Mouse (Mus musculus) heart, adult 10 weeks (tissue): Measurements from ENCODE around the gene Zfp189. TPM values are rescaled to one million over a fixed set of nuclear protein-coding genes. Genes with fewer than 3 reads are reported as not detected.

Experiments used
- polyA plus RNA-seq: library from polyadenylated mRNA; stranded (reverse); fragments of 350-450 nt; fragmentation: Illumina TruSeq; extraction: RNeasy Lipid Tissue Mini Kit (QIAGEN cat#74804); gene quantifications from one replicate; pipeline ENCODE4 v1.2.3, GENCODE M21; 2014; ENCODE audit warnings: low read depth, low replicate concordance

The Zfp189 gene
- polyA plus RNA-seq, result 5.1 TPM

DNA sequence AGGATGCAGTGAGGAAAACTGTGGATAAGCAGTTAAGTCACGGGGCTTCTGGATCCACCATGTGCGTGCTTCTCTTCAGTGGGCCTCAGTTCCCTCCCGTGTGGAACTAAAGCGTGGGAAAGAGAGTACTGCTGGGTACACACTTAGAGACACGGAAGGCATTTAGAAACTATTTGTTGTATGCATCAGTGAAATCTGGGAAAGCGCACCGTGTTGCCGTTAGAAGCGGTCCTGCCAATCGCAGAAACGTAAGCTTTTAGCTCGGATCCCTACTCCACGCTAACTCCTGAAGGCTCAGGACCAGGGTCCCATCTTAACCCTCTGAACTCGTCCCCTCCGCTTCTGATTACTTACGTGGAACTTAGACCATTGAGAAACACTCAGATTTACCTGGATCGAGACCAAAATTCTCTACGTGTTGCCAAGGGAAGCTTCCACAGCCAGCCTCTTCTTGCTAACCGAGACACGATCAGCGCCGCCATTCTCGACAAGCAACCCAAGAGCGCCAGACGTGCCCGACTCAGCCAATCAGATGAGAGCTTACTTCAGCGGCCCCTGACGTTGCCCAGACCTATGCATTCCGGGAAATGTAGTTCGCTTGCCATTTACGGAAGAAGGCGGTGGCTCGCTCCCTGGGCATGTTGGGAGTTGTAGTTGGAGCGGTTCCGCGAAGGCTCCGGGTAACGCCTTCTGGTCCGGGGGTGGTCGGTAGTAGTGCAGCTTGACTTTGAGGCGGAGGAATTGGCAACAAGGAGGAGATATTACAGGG, at the start of gene Zfp189, which contains the start of gene Mrpl50:
Gene Zfp189, plus strand, starts transcription at position 605 of the 769 bp plus-strand sequence.
Gene Mrpl50, minus strand, starts transcription at position 522 of the 769 bp plus-strand sequence.

GRCm38 (mm10) chr4:49473435-49474100, 47.4 kb upstream of the Zfp189 start, which contains the start of gene Acnat1:
Gene Acnat1 (minus strand): TSS chr4:49473912.

DNA sequence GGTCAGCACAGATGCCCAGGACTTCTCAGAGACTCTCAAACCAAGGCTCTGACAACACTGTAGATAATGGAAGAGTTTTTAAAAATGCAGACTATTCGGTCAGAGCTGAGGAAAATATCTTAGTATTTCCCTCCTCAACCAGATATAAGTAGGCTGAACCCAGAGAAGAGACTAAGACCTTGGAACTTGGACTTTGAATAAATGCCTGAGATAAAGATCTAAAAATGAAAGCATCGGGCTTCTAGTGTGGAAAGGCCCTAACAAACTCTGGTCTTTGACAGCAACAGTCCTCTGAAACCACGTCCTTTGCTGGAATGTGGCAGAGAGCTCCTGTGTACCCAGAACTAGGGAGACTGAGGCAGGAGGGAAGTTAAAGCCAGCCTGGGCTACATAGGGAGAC, 14.6 kb upstream of the Zfp189 start, which contains the start of gene Baat:
Gene Baat, minus strand, starts transcription at position 172 of the 400 bp plus-strand sequence.

GRCm38 (mm10) chr4:49549383-49549782, 28.4 kb downstream of the Zfp189 start, which contains the start of gene Aldob:
Gene Aldob (minus strand): TSS chr4:49549546.

Other genes starting within 250 kb of the Zfp189 start
- gene Acnat2, start 113.0 kb upstream of the Zfp189 start, polyA plus RNA-seq, result not detected
- not detected for gene Acnat1, start 47.3 kb upstream of the Zfp189 start, polyA plus RNA-seq
- gene Baat, start 14.6 kb upstream of the Zfp189 start, polyA plus RNA-seq, result not detected
- 63.7 TPM for gene Mrpl50, start 83 bp upstream of the Zfp189 start, polyA plus RNA-seq
- 9.4 TPM for gene Aldob, start 28.4 kb downstream of the Zfp189 start, polyA plus RNA-seq
- 45.3 TPM for gene Tmem246, start 76.7 kb downstream of the Zfp189 start, polyA plus RNA-seq
- gene Rnf20, start 110.8 kb downstream of the Zfp189 start, polyA plus RNA-seq, result 32.0 TPM
- gene Ppp3r2, start 160.8 kb downstream of the Zfp189 start, polyA plus RNA-seq, result not detected